Mouse (Mus musculus): ENCODE data around the gene Olfr194. TPM values are rescaled to one million over a fixed set of nuclear protein-coding genes. Genes with fewer than 3 reads are reported as not detected.
"Not testable (repeated sequence)": the region's sequence is repeated elsewhere in the genome, so short reads cannot be mapped to it uniquely, and the experiment has no call there.

The Olfr194 gene
- polyA plus RNA-seq (2015; fragmentation: Nextera tagmentation; extraction: Ambion mirVana): not detected in 2 replicates

GRCm38 (mm10) chr16:59120969-59121368 is at the start of gene Olfr194:
Gene Olfr194, minus strand, starts transcription at chr16:59121069.
- Histone ChIP-seq H3K4me3 (replicated peaks) (no peak within 1 kb of the TSS), H3K4me1 (no peaks in the 10 kb centered on the region), H3K27me3 (replicated peaks) (no peaks in the 10 kb centered on the region), H3K4me2 (no peak within 1 kb of the TSS), H3K27ac (no peak within 1 kb of the TSS), H3K36me3 (no peaks in the 10 kb centered on the region), H3K9ac (no peak within 1 kb of the TSS), H3K9me3 (no peaks in the 10 kb centered on the region)
- ATAC-seq (ENCODE audit: insufficient read depth, low FRiP score, low read depth): no peak

DNA sequence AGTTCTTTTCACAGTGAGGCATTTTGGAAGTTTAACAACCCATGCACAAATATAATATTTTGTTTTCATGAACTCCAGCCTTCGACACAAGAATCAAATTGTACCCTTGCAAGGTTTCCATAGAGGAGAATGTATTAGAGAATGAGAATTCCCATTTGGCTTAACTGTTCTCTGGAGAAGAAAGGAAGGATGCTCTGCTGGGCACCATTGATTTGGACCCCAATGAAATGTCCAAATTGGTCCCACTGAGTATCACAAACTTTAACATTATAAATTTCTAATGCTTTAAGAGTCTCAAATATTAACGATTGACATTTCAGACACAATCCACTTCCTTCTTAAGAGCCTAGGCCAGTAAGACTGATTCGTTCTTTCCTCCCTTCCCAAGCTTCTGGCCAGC is 49.5 kb upstream of the Olfr194 start, which contains the start of gene Olfr196:
Olfr196 (minus strand) TSS at position 101 of the 400 bp plus-strand sequence.
- no peak within 1 kb of the TSS for H3K27ac ChIP-seq
- no peaks in the 10 kb centered on the region for H3K36me3 ChIP-seq
- no peak within 1 kb of the TSS for H3K4me2 ChIP-seq
- no peaks in the 10 kb centered on the region for H3K4me1 ChIP-seq
- WGBS: 72% methylated on average over 3 of the region's 3 CpGs
- H3K9ac ChIP-seq: no peak within 1 kb of the TSS
- no peaks in the 10 kb centered on the region for H3K9me3 ChIP-seq
- no peaks in the 10 kb centered on the region for H3K27me3 ChIP-seq (replicated peaks)
- no peak within 1 kb of the TSS for H3K4me3 ChIP-seq (replicated peaks)
- no peak for ATAC-seq (ENCODE audit: insufficient read depth, low FRiP score, low read depth)

- no peak overlapping the region for H3K9ac ChIP-seq
- H3K27me3 ChIP-seq (replicated peaks): no peaks in the 10 kb centered on the region
- WGBS: 81% methylated on average over 2 of the region's 2 CpGs
Observed at GRCm38 (mm10) chr16:59151996-59152395, 31.1 kb upstream of the Olfr194 start.

DNA sequence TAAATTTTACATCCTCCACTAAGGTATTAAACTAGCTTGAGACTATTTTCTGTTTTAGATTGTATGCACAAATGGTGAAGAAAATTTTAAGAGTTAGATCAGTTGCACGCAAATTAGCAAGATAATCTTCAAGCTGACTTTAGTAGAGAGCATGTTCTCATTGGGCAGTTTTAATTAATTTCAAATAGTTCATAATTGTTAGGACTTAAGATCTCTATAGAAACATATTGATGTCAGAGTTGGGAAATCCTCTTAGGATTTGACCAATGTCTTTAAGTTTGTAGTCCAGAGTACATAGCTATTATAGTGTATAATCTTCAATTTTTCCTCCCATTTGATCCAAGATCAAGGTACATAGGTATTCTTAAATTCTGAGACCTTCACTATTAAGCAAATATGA is 25.9 kb upstream of the Olfr194 start, which contains the start of gene Olfr195:
Olfr195 (plus strand) TSS at position 301 of the 400 bp plus-strand sequence.
- Histone ChIP-seq H3K27me3 (replicated peaks) (no peaks in the 10 kb centered on the region), H3K9ac (no peak within 1 kb of the TSS), H3K4me2 (no peak within 1 kb of the TSS), H3K36me3 (no peaks in the 10 kb centered on the region), H3K9me3 (no peaks in the 10 kb centered on the region), H3K4me3 (replicated peaks) (no peak within 1 kb of the TSS), H3K27ac (no peak within 1 kb of the TSS), H3K4me1 (no peaks in the 10 kb centered on the region)
- 91% methylated on average over 1 of the region's 1 CpGs for WGBS
- no peak for ATAC-seq (ENCODE audit: insufficient read depth, low FRiP score, low read depth)

More at GRCm38 (mm10) chr16:59151996-59152395, 31.1 kb upstream of the Olfr194 start:
- Histone ChIP-seq H3K4me2 (no peak overlapping the region), H3K36me3 (no peaks in the 10 kb centered on the region), H3K9me3 (no peaks in the 10 kb centered on the region), H3K4me1 (no peaks in the 10 kb centered on the region), H3K4me3 (replicated peaks) (no peak overlapping the region), H3K27ac (no peak overlapping the region)
- no peak for ATAC-seq (ENCODE audit: insufficient read depth, low FRiP score, low read depth)

GRCm38 (mm10) chr16:59141105-59141504 is 20.2 kb upstream of the Olfr194 start:
- no peaks in the 10 kb centered on the region for H3K9me3 ChIP-seq
- no peak overlapping the region for H3K9ac ChIP-seq
- ATAC-seq (ENCODE audit: insufficient read depth, low FRiP score, low read depth): no peak
- H3K27ac ChIP-seq: no peak overlapping the region
- H3K4me2 ChIP-seq: no peak overlapping the region
- no peaks in the 10 kb centered on the region for H3K36me3 ChIP-seq
- H3K4me1 ChIP-seq: no peaks in the 10 kb centered on the region
- H3K27me3 ChIP-seq (replicated peaks): no peaks in the 10 kb centered on the region
- no peak overlapping the region for H3K4me3 ChIP-seq (replicated peaks)

- Histone ChIP-seq H3K9ac (no peak overlapping the region), H3K4me3 (replicated peaks) (no peak overlapping the region), H3K4me1 (no peaks in the 10 kb centered on the region), H3K4me2 (no peak overlapping the region), H3K9me3 (no peaks in the 10 kb centered on the region), H3K27me3 (replicated peaks) (no peaks in the 10 kb centered on the region), H3K27ac (no peak overlapping the region), H3K36me3 (no peaks in the 10 kb centered on the region)
- 74% methylated on average over 1 of the region's 1 CpGs for WGBS
- no peak for ATAC-seq (ENCODE audit: insufficient read depth, low FRiP score, low read depth)
Observed at GRCm38 (mm10) chr16:59130740-59131139, 9.9 kb upstream of the Olfr194 start.

DNA sequence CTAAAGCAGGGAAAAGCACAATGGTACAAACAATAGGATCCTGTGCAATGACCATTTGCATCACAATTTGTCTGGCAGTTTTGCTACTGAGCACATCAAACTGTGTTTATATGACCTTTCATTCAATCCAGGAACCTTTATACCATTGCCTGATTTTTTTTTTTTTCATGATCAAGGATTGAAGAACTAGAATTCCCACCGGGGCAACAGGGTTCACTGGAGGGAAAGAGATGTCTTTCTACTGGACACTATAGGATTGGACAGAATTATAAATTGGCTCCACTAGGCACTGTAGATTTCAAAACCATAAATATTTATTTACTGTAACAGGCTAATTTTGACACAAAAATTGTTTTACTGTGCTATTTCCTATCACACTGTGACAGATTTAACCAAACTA is 9.1 kb downstream of the Olfr194 start, which contains the start of gene Olfr193:
Olfr193 (minus strand) TSS at position 101 of the 400 bp plus-strand sequence.
- Histone ChIP-seq H3K36me3 (no peaks in the 10 kb centered on the region), H3K27ac (no peak within 1 kb of the TSS), H3K4me2 (no peak within 1 kb of the TSS), H3K4me1 (no peaks in the 10 kb centered on the region), H3K9me3 (no peaks in the 10 kb centered on the region), H3K27me3 (replicated peaks) (no peaks in the 10 kb centered on the region), H3K9ac (no peak within 1 kb of the TSS), H3K4me3 (replicated peaks) (no peak within 1 kb of the TSS)
- WGBS: 81% methylated on average over 1 of the region's 1 CpGs
- ATAC-seq (ENCODE audit: insufficient read depth, low FRiP score, low read depth): no peak

- H3K27me3 ChIP-seq (replicated peaks); H3K27ac ChIP-seq; H3K9ac ChIP-seq; H3K9me3 ChIP-seq; H3K4me1 ChIP-seq; H3K4me2 ChIP-seq; H3K36me3 ChIP-seq; ATAC-seq (ENCODE audit: insufficient read depth, low FRiP score, low read depth); H3K4me3 ChIP-seq (replicated peaks): not testable (repeated sequence)
- WGBS: 38% methylated on average over 5 of the region's 5 CpGs
Observed at GRCm38 (mm10) chr16:59108522-59108921, 12.3 kb downstream of the Olfr194 start.

DNA sequence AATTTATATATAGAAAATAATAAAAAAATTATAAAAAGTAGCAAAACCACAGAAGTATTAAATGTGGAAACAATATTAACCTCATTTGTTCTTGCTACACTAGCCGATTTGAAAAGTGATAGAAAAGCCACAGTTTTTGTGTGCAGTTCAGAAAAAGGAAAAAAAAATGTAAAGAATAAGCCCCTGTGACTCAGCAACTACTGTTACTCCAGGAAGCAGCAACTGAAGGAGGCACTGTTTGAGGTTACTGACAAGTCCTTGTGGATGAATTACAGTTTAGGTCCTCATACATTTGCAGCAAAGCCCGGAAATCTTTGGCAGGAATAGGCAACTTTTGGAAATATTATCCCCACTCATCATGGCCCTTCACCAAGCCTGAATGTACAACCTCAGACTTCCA is 15.6 kb downstream of the Olfr194 start:
- Histone ChIP-seq H3K4me1 (no peaks in the 10 kb centered on the region), H3K9me3 (no peaks in the 10 kb centered on the region), H3K36me3 (no peaks in the 10 kb centered on the region), H3K27me3 (replicated peaks) (no peaks in the 10 kb centered on the region), H3K4me3 (replicated peaks) (no peak overlapping the region), H3K27ac (no peak overlapping the region), H3K4me2 (no peak overlapping the region), H3K9ac (no peak overlapping the region)
- whole genome bisulfite sequencing: 72% methylated on average over 2 of the region's 2 CpGs
- no peak for ATAC-seq (ENCODE audit: insufficient read depth, low FRiP score, low read depth)

GRCm38 (mm10) chr16:59089722-59090121 is 31.1 kb downstream of the Olfr194 start, which contains the start of gene Olfr191:
Gene Olfr191, minus strand, starts transcription at chr16:59089822.
- H3K4me2 ChIP-seq; H3K4me1 ChIP-seq; H3K27ac ChIP-seq; H3K27me3 ChIP-seq (replicated peaks); H3K4me3 ChIP-seq (replicated peaks); H3K9ac ChIP-seq; ATAC-seq (ENCODE audit: insufficient read depth, low FRiP score, low read depth); H3K9me3 ChIP-seq; H3K36me3 ChIP-seq: not testable (repeated sequence)
- WGBS: 54% methylated on average over 1 of the region's 1 CpGs

GRCm38 (mm10) chr16:59081113-59081512 is 39.8 kb downstream of the Olfr194 start:
- H3K4me3 ChIP-seq (replicated peaks); ATAC-seq (ENCODE audit: insufficient read depth, low FRiP score, low read depth); H3K36me3 ChIP-seq; H3K27ac ChIP-seq; H3K27me3 ChIP-seq (replicated peaks); H3K4me1 ChIP-seq; H3K9ac ChIP-seq; H3K9me3 ChIP-seq; H3K4me2 ChIP-seq: not testable (repeated sequence)
- WGBS: 81% methylated on average over 2 of the region's 2 CpGs

DNA sequence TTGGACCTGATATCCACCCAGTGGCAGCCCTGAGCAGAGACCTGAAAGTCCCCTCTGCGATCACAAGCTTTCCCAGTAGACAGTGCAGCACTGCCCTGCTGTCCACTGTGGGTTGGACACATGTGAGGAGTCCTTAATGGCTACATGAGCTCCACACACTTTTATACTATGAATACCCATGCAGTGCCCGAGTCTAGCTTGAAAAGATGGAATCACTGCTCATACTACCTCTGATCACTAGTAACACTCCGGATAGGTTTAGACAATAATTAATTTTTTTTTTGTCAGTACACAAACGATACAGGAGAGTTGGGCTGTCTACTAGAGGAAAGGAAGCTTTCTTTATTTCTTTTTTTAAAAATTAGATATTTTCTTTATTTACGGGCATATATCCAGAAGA is 43.0 kb downstream of the Olfr194 start, which contains the start of gene Olfr190:
Olfr190 (minus strand) TSS at position 101 of the 400 bp plus-strand sequence.
- ATAC-seq (ENCODE audit: insufficient read depth, low FRiP score, low read depth): no peak
- no peak within 1 kb of the TSS for H3K9ac ChIP-seq
- H3K4me2 ChIP-seq: no peak within 1 kb of the TSS
- H3K27ac ChIP-seq: no peak within 1 kb of the TSS
- no peaks in the 10 kb centered on the region for H3K36me3 ChIP-seq
- 81% methylated on average over 5 of the region's 5 CpGs for WGBS
- no peaks in the 10 kb centered on the region for H3K27me3 ChIP-seq (replicated peaks)
- H3K9me3 ChIP-seq: no peaks in the 10 kb centered on the region
- H3K4me1 ChIP-seq: no peaks in the 10 kb centered on the region
- H3K4me3 ChIP-seq (replicated peaks): no peak within 1 kb of the TSS

- 88% methylated on average over 1 of the region's 1 CpGs for WGBS
- Histone ChIP-seq H3K27ac (no peak overlapping the region), H3K9ac (no peak overlapping the region), H3K4me1 (no peaks in the 10 kb centered on the region), H3K9me3 (no peaks in the 10 kb centered on the region), H3K27me3 (replicated peaks) (no peaks in the 10 kb centered on the region), H3K4me3 (replicated peaks) (no peak overlapping the region), H3K36me3 (no peaks in the 10 kb centered on the region), H3K4me2 (no peak overlapping the region)
- ATAC-seq (ENCODE audit: insufficient read depth, low FRiP score, low read depth): no peak
Observed at GRCm38 (mm10) chr16:59073520-59073919, 47.3 kb downstream of the Olfr194 start.
